Mouse (Mus musculus) brain, embryonic 14.5 days (tissue): Measurements from ENCODE around the gene Pcyt2. TPM values are rescaled to one million over a fixed set of nuclear protein-coding genes. Genes with fewer than 3 reads are reported as not detected.

ENCODE experiments used
- DNase-seq: peaks from one replicate; pipeline ENCODE4 v3.0.0-alpha.2; 2011; ENCODE audit warnings: low read depth
- CTCF ChIP-seq: fragments of 200-500 bp; IDR thresholded peaks from 2 replicates; pipeline ENCODE4 v1.5.1; 2012; ENCODE audit warnings: inconsistent platforms, mild to moderate bottlenecking, moderate library complexity, borderline replicate concordance; ENCODE audit not compliant: insufficient read depth, insufficient read length; ENCODE audit errors: extremely low read depth
- POLR2A ChIP-seq: fragments of 200-500 bp; IDR thresholded peaks from 2 replicates; pipeline ENCODE4 v1.6.1; 2012; ENCODE audit warnings: mild to moderate bottlenecking, inconsistent platforms, borderline replicate concordance; ENCODE audit not compliant: poor library complexity, insufficient read depth, insufficient read length, severe bottlenecking; ENCODE audit errors: extremely low read depth
- polyA plus RNA-seq: library from polyadenylated mRNA; depleted of rRNA; stranded (reverse); fragments of >200 nt; gene quantifications from 2 replicates; pipeline ENCODE4 v1.2.3, GENCODE M21; 2012; rRNA removed

Pcyt2 gene
- polyA plus RNA-seq = 229 and 307 TPM in 2 replicates

GRCm38 (mm10) chr11:120617519-120618112 is at the start of gene Pcyt2:
Gene Pcyt2 (minus strand): TSS chr11:120617936.
- TF ChIP-seq POLR2A (peak; percentile 64; the same call in 1 of the 2 replicates), CTCF (no peak)
- DNase-seq = peak; percentile 95

DNA sequence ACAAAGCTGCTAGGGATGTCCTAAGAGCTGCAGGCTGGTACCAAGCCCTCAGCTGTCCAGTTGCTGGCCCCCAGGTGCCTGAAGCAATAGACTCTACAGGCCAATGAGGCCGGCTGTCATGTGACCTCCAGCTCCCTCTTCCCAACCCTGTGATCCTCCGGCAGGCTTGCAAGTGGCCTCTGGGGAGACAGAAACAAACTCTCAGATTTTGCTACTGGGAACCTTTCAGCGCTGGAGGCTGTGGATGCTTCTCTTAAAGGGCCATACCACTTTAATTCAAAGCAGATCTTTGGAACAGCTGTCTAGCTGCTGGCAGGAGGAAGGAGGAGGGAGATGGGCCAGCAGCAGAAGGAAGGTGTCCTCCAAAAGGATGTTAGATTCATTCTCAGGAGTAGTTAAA is 48.9 kb upstream of the Pcyt2 start:
- TF ChIP-seq CTCF (no peak), POLR2A (no peak)
- no peak for DNase-seq

DNA sequence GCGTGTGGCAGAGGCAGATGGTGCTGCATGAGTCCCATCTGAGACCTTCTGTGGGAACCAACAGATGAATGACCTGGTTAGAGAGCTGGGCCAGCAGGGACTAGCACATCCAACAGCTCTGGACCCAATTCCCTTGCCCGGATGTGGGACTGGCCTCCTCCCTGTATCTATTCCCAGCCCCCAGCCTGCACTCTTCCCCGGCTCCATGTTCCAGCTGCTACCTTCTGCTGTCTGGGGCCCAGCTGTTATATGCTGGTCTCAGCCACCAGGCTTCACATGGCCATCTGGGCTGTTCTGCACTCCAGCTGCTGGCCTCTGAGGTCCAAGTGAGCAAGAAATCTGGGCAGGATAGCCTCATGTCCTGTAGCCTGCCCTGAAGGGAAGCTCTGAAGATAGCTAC is 47.7 kb upstream of the Pcyt2 start:
- DNase-seq = no peak
- TF ChIP-seq POLR2A = no peak
- TF ChIP-seq CTCF = no peak

DNA sequence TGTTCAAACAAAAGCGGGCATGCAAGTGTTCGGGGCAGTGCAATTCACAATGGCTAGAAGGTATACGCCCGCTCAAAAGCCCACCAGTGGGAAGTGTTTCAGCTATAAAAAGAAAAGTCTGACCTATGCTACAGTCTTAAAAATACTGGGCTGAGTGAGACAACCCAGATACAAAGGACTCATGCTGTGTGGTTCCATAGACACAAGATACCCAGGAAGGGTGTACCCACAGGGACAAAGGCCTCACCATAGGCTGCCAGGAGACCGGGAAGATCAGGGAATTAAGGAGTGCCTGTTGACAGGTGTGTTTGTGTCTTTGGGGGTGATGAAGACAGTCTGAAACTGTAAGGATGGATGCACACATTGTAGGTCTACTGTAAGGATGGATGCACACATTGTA is 46.0 kb upstream of the Pcyt2 start:
- no peak for TF ChIP-seq POLR2A
- no peak for DNase-seq

DNA sequence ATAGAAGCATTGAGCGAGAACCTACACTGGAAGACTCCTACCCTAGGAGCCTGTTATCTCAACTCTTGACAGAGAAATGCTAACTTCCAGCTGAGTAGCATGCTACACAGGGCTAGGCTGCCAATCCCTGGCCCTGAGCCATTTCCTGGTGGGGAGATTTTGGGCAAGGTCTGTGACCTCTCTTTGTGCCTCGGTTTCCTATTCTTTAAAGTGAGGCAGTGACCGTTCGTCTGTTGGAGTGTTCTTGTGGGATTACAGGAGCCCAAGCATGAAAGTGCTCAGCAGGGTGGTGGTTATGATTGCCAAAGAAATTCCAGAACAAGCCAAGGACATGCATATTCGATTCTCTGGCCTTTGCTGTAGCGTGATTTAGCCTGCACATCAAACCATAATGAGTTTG is 45.0 kb upstream of the Pcyt2 start:
- DNase-seq = peak; percentile 28
- no peak for TF ChIP-seq POLR2A
- TF ChIP-seq CTCF = no peak

DNA sequence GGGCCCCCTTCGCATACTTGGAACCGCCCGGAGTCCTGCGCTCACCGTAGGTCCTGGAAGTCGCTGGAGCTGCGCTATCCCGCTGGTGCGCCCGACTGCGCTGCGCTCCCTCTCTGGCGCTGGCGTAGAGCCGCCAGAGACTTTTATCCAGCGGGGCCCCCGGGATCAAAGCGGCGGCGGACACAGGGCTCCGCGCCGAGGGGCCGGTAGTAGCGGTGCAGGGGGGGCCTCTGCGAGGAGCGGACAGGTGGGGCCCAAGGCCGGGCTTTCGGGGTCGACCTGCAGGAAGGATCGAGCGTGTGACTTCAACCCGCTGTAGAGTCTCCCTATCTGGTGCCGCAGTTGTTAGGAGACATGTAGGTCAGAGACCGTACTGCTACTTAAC is 43.3 kb upstream of the Pcyt2 start, which contains the start of gene Notum:
TSS of gene Notum (minus strand) at position 100 of the 385 bp plus-strand sequence.
- TF ChIP-seq POLR2A (no peak), CTCF (no peak)
- DNase-seq = no peak

DNA sequence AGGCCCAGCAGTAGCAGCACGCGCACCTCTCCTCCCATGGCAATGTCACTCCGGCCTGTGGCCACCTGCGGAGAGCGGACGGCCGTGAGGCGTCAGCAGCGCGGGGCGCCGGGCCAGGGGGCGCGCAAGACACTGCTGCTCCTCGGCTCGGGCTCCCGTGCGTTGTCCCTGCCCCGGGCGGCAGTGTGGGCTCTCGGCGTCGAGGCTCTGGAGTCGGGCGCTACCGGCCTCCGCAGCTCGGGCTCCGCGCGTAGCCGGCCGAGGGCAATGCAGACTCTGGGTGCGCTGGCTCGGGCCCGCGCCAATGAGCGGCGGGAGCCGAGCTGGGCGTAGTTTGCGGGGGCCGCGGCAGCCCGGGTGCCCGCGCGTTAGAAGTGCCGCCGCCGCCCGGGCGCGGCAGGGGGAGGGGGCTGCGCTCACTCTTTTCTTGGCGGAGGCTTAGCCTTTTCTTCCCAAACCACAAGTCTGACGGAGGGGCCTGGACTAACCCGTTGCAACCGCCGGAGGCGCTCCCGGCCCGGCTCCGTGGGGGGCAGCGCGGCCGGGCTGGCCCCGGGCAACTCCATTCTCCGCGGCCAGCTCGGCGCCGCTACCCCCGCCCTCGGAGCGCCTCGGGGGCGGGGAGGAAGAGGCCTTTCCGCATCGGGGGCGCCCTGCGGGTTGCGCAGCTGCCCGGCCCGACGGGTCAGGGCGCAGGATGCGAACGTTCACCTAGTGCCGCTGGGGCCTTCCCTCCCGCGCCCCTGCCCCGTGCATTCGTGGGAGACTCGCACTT is 42.8 kb upstream of the Pcyt2 start:
- TF ChIP-seq POLR2A (no peak), CTCF (peak; percentile 45; the same call in 1 of the 2 replicates)
- DNase-seq = peak; percentile 42

DNA sequence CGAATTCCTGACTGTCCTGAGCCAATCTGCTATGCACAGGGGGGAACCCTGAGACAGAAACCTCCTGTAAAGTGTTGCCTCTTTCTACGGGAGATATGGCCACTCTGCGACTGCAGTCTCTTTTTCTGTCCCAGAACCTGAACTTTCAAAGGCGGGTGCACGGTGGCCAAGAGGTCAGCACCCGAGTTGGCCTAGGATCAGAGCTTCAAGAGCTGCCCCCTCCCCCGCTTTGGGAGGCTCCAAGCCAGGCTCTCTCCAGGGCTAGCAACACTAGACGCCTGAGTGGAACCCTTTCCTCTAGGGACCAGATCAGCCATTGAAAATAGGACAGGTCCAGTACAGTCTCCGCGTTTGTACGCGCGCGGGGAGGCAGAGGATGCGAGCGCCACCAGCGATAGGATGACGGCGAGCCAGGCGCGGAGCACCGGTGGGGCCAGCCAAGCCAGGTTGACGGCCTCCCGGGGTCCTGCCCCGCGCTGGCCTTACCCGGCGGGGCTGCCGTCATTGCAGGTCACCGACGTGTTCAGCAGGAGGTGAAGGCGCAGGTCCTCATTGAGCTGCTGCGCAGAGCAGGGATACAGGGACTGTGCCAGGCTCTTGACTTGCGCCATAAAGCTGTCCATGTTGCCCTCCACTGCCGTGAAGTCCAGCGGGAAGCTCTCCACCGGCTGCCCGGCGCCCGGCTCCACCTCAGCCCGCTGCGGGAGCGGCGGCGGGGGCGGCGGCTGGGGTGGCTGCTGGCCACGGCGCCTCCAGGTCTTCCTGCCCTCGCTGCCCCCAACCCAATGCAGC is 42.0 kb upstream of the Pcyt2 start:
- DNase-seq = no peak
- TF ChIP-seq CTCF (no peak), POLR2A (no peak)

DNA sequence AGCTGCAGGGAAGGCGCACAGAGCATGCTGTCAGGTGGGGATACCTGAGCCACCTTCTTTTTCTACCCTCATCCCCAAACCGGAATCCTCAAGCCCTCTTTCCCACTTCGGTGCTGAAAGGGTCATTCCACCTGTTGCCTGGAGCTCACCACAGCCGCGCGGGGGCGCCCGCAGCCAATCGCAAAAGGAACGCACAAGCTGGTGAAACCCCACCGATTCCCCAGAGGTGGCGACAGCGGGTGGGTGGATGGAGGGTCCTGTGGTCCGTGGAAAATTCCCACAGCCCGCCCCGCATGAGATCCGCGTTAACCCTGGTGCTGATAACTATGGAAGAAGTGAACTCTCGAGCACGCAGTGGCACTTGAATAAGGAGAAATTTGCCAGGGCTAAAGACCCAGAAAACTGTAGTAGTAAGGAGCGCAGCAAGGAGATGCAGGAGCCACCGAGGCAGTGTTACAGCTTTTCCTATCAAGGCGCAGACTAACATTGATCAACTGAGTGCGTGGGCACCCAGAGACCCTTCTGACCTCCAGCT is 41.2 kb upstream of the Pcyt2 start:
- TF ChIP-seq POLR2A (no peak), CTCF (peak; percentile 75)
- peak; percentile 70 for DNase-seq

GRCm38 (mm10) chr11:120657301-120657700 is 39.6 kb upstream of the Pcyt2 start:
- no peak for DNase-seq
- TF ChIP-seq POLR2A = no peak
- TF ChIP-seq CTCF = no peak

DNA sequence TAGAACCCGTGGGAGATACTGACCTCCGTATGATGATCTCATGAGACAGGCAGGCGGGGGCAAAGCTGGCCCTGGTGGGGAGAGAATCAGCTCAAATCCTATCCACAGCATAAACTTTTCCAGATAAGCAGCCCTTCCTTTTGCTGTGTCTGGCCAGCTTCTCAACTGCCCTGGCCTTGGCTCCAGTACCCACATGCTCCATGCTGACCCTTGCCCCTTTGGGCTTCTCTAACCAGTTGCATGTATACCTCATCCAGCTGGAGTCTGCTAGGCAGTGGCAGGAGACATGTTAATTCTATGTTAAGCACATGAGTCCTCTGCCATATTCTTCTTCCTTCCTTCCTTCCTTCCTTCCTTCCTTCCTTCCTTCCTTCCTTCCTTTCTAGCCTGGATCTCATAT is 37.0 kb upstream of the Pcyt2 start:
- TF ChIP-seq POLR2A = no peak
- no peak for TF ChIP-seq CTCF
- DNase-seq = no peak

DNA sequence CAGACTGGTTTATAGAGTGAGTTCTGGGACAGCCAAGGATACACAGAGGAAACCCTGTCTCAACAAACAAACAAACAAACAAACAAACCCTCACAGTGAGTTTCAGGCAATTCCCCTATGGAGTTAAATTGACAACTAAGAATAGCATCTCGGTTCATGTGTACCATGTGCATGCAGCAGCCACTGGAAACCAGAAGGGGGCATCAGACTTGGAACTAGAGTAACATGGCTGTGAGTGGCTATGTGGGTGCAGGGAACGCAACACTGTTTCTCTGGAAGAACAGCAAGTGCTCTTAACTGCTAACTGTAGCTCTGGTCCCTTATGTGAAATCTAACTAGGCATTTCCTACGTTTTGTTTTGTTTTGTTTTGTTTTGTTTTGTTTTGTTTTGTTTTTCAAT is 34.1 kb upstream of the Pcyt2 start:
- no peak for DNase-seq
- TF ChIP-seq CTCF (peak; percentile 16; the same call in 1 of the 2 replicates), POLR2A (no peak)
